ENCODE assay signal across 20 mouse cellular contexts in the genomic region with DNA sequence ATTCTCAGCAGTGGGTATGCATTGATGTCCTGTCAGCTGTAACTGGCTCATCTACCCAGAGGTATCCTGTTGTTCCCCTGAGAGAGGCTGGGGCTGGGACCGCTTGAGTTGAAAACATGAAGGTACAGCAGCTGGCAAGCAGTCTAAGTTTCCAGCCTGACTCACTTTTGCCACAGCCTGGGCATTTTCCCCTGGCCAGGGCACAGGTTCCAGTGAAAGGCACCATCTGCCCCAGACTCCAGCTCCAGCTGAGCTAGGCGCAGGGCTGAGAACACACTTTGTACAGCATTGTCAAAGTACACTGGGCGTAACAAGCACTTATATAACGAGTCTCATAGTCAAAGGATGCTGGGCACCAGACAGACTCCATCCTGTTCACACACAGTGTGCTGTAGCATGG. TPM values are rescaled to one million over a fixed set of nuclear protein-coding genes. Genes with fewer than 3 reads are reported as not detected.
DNase-seq lines count a peak whose midpoint lies in the region; ATAC-seq and TF ChIP-seq lines count a peak whose summit lies in the region.
"Had no signal": no experiment of that assay in that cellular context is flagged by ENCODE, and none has a peak within 500 bp of the region (broad histone marks: within the 10 kb centered on the region; RNA-seq: fewer than 3 reads in every experiment).

No protein-coding gene starts in this region.

- no peak overlapping the region for H3K4me2 ChIP-seq in limb, embryonic 14.5 days (replicated peaks; ENCODE audit: low read depth, low read length, severe bottlenecking)
- H3K4me2 ChIP-seq: embryonic facial prominence, embryonic 12.5 days; forebrain, embryonic 15.5 days; heart, embryonic 13.5 days; hindbrain, embryonic 14.5 days; intestine, embryonic 15.5 days; liver, embryonic 13.5 days; lung, embryonic 15.5 days; midbrain, embryonic 12.5 days; neural tube, embryonic 12.5 days had no signal

- no peaks in the 10 kb centered on the region for H3K36me3 ChIP-seq in limb, embryonic 14.5 days (ENCODE audit: control insufficient read depth, insufficient read depth, low read length)
- no peaks in the 10 kb centered on the region for H3K36me3 ChIP-seq in limb, embryonic 10.5 days
- H3K36me3 ChIP-seq: embryonic facial prominence, embryonic 12.5 days; forebrain, embryonic 15.5 days; heart, embryonic 13.5 days; liver, embryonic 13.5 days; lung, embryonic 15.5 days; midbrain, embryonic 12.5 days; neural tube, embryonic 12.5 days had no signal

- no peaks in the 10 kb centered on the region for H3K9me3 ChIP-seq in limb, embryonic 14.5 days (ENCODE audit: control insufficient read depth, low read length)
- no peaks in the 10 kb centered on the region for H3K9me3 ChIP-seq in limb, embryonic 10.5 days (replicated peaks)
- H3K9me3 ChIP-seq: embryonic facial prominence, embryonic 12.5 days; forebrain, embryonic 15.5 days; heart, embryonic 13.5 days; intestine, embryonic 15.5 days; liver, embryonic 13.5 days; lung, embryonic 15.5 days; midbrain, embryonic 12.5 days; neural tube, embryonic 12.5 days had no signal

- no peak for ATAC-seq in limb, embryonic 14.5 days (ENCODE audit: low FRiP score, low read depth)
- ATAC-seq: forebrain, embryonic 15.5 days; intestine, embryonic 15.5 days had no signal

- 77% methylated on average over 4 of the region's 4 CpGs for WGBS in limb, embryonic 14.5 days
- 92% methylated on average over 4 of the region's 4 CpGs for WGBS in limb, embryonic 10.5 days

- 0 out of 2 replicates have a peak overlapping the region, but pooled peaks have one; percentile 8 for H3K27ac ChIP-seq in limb, embryonic 14.5 days (replicated peaks; ENCODE audit: low read depth, low read length)
- no peak overlapping the region for H3K27ac ChIP-seq in limb, embryonic 10.5 days
- H3K27ac ChIP-seq: embryonic facial prominence, embryonic 12.5 days; forebrain, embryonic 15.5 days; heart, embryonic 13.5 days; hindbrain, embryonic 14.5 days; intestine, embryonic 15.5 days; layer of hippocampus, adult 2 months; liver, embryonic 13.5 days; lung, embryonic 15.5 days; midbrain, embryonic 12.5 days; neural tube, embryonic 12.5 days had no signal

- no peaks in the 10 kb centered on the region for H3K27me3 ChIP-seq in limb, embryonic 14.5 days (ENCODE audit: control insufficient read depth, insufficient read depth, low read length)
- no peaks in the 10 kb centered on the region for H3K27me3 ChIP-seq in limb, embryonic 10.5 days (ENCODE audit: low read depth, poor library complexity, severe bottlenecking)
- H3K27me3 ChIP-seq: embryonic facial prominence, embryonic 12.5 days; forebrain, embryonic 15.5 days; heart, embryonic 13.5 days; intestine, embryonic 15.5 days; liver, embryonic 13.5 days; lung, embryonic 15.5 days; midbrain, embryonic 12.5 days; neural tube, embryonic 12.5 days had no signal

- H3K9ac ChIP-seq in limb, embryonic 14.5 days (ENCODE audit: low read depth, low read length, severe bottlenecking), result no peak overlapping the region
- H3K9ac ChIP-seq: embryonic facial prominence, embryonic 12.5 days; forebrain, embryonic 15.5 days; heart, embryonic 13.5 days; hindbrain, embryonic 14.5 days; intestine, embryonic 15.5 days; liver, embryonic 13.5 days; lung, embryonic 15.5 days; midbrain, embryonic 12.5 days; neural tube, embryonic 12.5 days had no signal

- TF ChIP-seq POLR2A in limb, embryonic 14.5 days (IDR thresholded peaks at IDR 0.05; ENCODE audit: borderline replicate concordance, extremely low read depth, insufficient read depth, insufficient read length), result no peak

- peaks cover 25% of the 10 kb centered on the region for H3K4me1 ChIP-seq in limb, embryonic 14.5 days (ENCODE audit: control insufficient read depth, insufficient read depth, low read length)
- H3K4me1 ChIP-seq in limb, embryonic 10.5 days, result peaks cover 28% of the 10 kb centered on the region
- H3K4me1 ChIP-seq: intestine, embryonic 15.5 days had no signal

- H3K4me3 ChIP-seq in limb, embryonic 14.5 days (replicated peaks; ENCODE audit: low read length), result no peak overlapping the region
- H3K4me3 ChIP-seq in limb, embryonic 10.5 days, result no peak overlapping the region
- H3K4me3 ChIP-seq: embryonic facial prominence, embryonic 12.5 days; forebrain, embryonic 15.5 days; heart, embryonic 13.5 days; intestine, embryonic 15.5 days; layer of hippocampus, adult 2 months; liver, embryonic 13.5 days; lung, embryonic 15.5 days; midbrain, embryonic 12.5 days; neural tube, embryonic 12.5 days had no signal

- DNase-seq in gastrocnemius, postnatal 25 days, result peak; percentile 38
- DNase-seq in gastrocnemius, postnatal 10 days, result no peak
- no peak for DNase-seq in limb, embryonic 14.5 days (ENCODE audit: low spot score)
- DNase-seq in limb, embryonic 10.5 days (ENCODE audit: low spot score), result no peak
- DNase-seq in NIH3T3 (ENCODE audit: low read depth), result peak; percentile 31
- DNase-seq in kidney, postnatal 25 days, result peak; percentile 38 to 91
- no peak for DNase-seq in spleen, postnatal 10 days (ENCODE audit: low spot score in 2 of 2)
- DNase-seq in cerebellum, adult 9-10 months, result no peak
- DNase-seq: left cerebral cortex, postnatal 4 days; liver, embryonic 13.5 days; lung, postnatal 4 days had no signal

RNA-seq across cellular contexts. Expression of gene Dap, which starts 29.8 kb away (rescaled TPM):
- 10 to 100 TPM; 11.1 to 18.9 TPM for total RNA-seq in gastrocnemius, postnatal 25 days (2021)
- 10 to 100 TPM; 41.3 to 52.9 TPM for total RNA-seq in gastrocnemius, postnatal 10 days (2021)
- 90.1 and 96.5 TPM in 2 replicates for polyA plus RNA-seq in limb, embryonic 14.5 days (2012; rRNA removed)
- 113 and 116 TPM in 2 replicates for polyA plus RNA-seq in limb, embryonic 14.5 days (2014; fragmentation: Nextera tagmentation; extraction: Ambion mirVana)
- 34.6 and 42.8 TPM in 2 replicates for polyA plus RNA-seq in limb, embryonic 10.5 days (2016; fragmentation: Nextera tagmentation; extraction: Ambion mirVana)

Comparison
In these comparisons a context has a peak if more than half of its experiments do, and no peak if none do; other contexts are left out.
1. DNase-seq: peak in gastrocnemius, postnatal 25 days (single experiment), NIH3T3 (single experiment) and kidney, postnatal 25 days (2 of 2); none in gastrocnemius, postnatal 10 days (single experiment), limb, embryonic 14.5 days (single experiment), limb, embryonic 10.5 days (single experiment), spleen, postnatal 10 days (0 of 2) and cerebellum, adult 9-10 months (single experiment).